Mouse (Mus musculus) naive thymus-derived CD4-positive, alpha-beta T cell, adult 2 months (primary cell): ENCODE results near the gene Cxcl3.
A peak's percentile ranks its signal among the peaks of the same experiment; 100 is the strongest.

Experiments used
- DNase-seq: peaks from one replicate; pipeline ENCODE4 v3.0.0-alpha.2; 2011; ENCODE audit warnings: low read depth

Cxcl3 gene

DNA sequence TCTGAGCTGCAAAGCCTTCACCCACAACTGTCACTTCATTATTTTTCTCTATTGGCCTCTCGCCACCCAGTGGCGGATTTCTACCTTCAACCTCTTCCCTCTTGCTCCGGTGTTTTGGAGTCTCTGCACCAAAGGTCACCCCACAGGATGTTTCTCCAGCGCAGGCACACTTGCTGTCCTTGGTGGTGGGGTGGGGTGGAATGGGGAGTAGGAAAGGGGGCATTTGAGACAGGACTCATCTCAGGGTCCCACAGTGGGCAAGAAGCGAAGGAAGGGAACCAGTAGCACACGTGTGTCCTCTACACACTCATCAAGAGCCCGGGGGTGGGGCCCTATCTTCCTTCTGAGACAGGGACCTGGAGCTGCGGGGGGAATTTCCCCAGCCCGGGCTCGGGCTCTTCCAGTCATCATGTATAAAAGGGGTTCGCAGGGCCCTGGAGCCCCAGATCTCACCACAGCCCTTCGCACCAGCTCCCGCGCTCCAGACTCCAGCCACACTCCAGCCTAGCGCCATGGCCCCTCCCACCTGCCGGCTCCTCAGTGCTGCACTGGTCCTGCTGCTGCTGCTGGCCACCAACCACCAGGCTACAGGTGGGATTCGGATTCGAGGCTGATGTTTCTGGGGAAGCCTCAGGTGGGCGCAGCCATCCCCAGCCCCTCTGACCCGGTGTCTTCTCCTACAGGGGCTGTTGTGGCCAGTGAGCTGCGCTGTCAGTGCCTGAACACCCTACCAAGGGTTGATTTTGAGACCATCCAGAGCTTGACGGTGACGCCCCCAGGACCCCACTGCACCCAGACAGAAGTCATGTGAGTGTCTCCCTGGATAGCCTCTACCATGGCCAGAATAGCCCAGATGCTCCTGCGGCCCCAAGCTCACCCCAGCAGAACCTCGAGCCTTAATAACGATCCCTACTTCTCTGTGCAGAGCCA lies at the start of gene Cxcl3:
Gene Cxcl3 (plus strand): TSS at position 445 of the 930 bp plus-strand sequence.
- no peak for DNase-seq

DNA sequence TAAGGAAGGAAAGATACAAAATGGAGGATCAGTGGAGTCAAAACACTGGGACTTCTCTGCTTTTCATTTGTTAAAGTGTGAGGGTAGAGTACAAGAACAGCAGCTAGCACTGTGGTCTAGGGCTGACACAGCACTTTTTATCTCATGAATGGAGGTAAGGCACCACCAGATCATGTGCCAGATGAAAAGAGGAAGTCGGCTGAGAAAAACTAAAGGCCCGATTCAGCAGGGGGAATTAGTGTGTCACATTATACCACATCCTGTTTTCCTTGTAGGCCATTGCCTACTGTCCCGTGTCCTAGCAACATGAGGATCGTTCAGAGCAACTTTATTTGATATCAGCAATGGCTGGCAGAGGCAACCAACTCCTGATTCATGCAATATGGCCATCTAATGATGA lies 43.9 kb upstream of the Cxcl3 start:
- peak; percentile 6 for DNase-seq

DNA sequence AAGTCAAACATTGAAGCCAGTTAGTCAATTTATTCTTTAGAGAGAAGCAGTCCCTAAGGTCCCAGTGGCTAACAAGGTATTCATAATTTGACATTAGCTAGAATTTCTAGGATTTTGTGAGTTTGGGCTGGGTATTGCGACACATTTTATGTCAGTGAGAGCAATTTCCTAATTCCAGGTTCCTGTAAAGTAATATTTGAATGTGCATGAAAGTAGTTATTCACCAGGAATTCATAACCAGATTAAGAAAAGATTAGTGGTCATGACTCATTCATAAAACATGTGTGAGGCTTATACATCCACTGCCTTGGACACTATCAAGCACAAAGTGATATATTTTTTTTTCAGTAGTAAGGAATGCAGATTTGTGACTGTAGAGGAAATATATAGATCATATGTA lies 32.0 kb upstream of the Cxcl3 start:
- DNase-seq, result no peak

DNA sequence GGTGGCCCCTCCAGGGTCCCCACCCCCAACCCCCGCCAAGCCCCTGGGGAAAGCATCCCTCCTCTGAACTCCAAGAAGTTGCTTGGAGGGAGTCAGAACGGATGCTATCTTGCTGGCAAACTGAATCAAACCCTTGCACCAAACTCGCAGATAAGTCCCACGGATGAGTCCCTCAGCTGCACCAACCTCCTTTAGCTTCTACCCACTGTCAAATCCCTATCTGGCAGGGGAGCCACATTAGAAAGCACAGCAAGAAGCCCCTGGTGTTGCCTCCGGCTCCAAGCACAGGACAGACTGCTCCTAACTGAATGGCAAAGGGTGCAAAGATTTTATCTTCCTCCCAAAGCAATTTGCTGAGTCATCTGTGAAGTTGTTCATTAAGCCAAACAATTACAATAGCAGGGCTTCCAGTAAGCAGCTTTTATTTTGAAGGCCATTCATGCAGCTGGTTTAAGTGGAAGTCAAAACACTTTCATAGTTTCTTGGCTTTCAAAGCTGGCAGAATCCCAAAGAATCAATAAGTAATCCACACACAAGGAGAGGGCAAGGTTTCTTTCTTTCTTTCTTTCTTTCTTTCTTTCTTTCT lies 27.8 kb upstream of the Cxcl3 start:
- DNase-seq, result no peak

DNA sequence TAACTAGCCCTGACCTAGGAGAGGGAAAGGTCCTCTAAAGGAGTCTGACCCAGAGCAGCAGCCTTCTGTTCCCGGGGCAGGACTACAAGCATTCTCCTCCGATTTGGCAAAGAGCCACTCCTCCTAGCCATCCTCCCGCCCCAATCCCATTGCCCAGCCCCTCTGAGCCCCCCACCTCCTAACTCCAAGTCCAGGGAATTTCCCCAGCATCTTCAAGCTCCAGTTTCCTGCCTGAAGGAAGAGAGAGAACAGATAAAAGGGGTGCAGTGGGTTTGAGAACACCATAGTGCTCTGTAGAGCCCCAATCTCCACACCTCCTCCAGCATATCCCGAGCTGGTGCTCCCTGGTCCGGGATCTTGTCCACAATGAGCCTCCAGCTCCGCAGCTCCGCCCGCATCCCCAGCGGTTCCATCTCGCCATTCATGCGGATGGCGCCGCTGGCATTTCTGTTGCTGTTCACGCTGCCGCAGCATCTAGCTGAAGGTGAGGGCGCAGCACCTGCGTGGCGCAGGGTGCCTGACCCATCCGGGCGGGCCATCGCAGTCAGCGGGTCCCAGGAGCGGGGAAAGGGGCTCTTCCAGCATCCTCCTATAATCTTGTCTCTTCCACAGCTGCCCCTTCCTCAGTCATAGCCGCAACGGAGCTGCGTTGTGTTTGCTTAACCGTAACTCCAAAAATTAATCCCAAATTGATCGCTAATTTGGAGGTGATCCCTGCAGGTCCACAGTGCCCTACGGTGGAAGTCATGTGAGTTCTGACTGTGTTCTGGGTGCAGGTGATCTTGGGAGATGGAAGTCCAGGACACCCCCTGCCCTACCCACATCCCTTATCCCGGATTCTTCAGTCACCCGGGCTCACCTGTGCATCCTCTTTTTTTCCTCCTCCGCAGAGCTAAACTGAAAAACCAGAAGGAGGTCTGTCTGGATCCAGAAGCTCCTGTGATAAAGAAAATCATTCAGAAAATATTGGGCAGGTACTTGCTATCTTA lies 26.5 kb upstream of the Cxcl3 start, which contains the start of gene Cxcl5:
Gene Cxcl5 (plus strand): TSS at position 284 of the 989 bp plus-strand sequence.
- DNase-seq, result no peak

DNA sequence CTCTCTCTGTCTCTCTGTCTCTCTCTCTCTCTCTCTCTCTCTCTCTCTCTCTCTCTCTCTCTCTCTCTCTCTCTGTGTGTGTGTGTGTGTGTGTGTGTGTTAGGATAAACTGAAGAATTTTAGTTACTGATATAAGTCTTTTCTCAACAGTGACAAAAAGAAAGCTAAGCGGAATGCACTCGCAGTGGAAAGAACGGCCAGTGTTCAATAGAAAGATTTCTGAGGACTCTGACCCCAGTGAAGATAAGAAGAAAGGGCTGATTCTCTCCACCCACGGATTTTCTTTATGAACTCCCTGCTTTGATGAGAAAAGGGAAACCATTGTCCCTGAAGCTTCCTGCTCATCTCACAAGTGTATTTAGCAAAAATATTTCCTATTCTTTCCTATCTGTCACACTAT lies 25.6 kb upstream of the Cxcl3 start:
- DNase-seq, result no peak

DNA sequence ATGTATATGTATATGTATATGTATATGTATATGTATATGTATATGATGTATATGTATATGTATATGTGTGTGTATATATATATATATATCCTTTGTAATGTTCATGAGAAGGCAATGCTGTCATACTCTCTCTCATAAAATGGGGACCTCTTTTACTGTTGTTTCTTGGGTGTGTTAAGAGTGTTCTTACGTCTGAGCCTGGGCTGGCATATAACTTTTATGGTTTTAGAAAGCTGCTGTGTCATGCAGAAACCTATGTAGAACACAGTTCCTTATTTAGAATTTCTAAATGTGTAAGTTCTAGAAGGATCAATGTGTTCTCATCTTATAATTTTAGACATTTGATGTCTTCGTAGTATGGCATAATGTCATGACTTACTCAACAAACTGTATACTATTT lies 25.1 kb upstream of the Cxcl3 start:
- DNase-seq, result no peak

DNA sequence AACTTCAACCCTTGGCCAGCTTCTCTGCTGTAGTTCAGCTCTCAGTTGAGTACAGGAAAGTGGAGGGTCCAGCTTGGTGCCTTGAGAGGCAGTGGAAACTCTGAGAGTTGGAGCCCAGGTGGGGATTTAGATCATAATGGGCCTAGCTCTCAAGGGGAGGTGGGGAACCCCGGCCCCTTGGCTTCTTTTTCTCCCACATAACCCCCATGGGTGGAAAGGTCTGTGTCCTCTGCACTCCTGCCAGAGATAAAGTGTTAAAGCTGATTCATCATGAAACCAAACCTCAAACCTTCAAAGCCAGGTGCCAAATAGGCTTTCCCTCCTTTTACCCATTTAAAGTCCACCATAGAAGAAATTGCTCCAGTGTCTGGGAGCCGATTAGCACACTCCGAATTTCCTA lies 24.1 kb upstream of the Cxcl3 start:
- DNase-seq, result no peak

DNA sequence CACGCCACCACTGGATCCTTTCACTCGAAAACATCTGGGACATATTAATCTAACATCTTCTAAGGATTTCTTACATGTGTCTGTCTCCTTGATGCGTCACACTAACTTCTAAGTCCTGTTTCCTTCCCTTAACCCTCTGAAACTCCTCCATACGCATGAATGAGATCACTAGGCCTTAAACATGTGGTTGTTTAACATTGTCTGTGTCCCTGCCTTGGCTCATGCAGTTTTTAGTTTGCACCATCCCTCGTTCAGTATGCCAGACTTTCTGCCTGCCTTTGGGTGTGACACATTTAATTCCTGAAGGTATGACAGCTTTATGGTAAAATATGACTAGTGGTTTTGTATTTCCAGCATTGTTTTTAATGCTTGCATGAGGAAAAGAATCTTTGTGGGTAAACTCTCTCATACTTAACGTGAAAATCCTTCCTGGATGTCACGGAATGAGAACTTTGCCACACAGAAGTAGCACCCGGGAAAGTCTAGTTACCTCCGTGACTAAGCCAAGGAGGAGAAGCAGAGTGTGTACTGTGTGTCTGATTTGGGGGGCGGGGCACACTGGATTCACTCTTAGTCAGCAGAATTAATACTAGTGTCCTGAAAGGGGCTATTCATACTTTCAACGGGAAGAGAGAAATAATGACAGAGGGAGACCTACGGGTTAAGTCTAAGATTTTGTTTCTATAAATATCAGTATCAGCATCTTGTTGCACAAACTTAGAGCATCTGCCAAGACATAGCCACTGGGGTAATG lies 21.8 kb upstream of the Cxcl3 start:
- DNase-seq, result no peak

DNA sequence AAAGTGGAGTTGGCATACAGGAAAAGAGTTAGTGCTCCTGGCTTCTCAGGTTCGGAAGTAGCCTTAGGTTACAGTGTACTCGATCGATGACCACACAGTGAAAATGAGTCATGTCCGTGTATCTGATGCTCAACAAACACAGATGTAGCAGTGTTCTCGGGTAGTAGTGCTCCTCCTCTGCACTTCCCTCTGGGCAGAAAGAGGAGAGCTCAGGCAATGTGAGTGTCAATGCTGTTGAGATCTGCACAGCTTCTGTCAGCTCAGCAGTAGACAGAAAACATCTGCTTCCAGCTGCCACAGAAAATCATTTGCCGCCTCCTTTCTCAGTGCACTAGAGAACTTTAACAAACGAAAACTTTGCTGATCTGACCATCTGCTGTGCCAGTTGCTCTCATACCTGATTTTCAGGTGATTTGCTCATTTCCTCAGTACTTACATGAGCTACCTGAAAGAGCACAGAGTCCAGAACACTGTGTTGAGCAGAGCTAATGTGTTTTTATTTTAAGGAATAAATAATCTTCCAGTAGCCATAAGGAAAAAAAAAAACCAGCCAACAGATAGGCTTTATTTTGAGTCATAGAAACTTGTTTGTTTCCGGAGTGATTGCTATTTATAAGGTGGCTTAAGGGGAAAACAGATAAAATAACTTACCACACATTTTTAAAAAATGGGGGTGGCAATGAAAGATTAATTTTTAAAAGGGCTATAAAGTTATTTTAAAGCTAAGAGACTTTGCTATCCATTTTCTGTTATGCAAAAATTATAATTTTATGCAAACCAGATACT lies 19.9 kb upstream of the Cxcl3 start:
- no peak for DNase-seq

DNA sequence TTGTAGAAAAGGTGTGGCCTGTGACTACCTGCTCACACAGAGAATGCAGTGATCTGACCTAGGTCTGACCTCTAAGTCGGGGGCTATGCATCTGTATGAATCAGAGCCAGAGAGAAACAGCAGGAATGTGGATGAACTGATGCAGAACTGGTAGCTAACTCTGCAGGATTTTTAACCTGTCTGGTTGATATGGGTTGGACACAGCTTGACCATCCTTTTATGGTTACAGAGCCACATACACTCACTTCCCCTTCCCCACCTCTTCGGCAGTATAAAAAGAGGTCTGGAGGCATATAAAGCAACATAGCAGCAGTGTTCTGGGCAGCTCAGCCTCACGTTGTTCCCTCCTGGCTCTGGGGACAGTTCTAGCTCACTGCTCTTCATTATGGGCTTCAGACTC lies 17.7 kb upstream of the Cxcl3 start, which contains the start of gene Ppbp:
Gene Ppbp (plus strand): TSS at position 301 of the 400 bp plus-strand sequence.
- DNase-seq, result no peak

DNA sequence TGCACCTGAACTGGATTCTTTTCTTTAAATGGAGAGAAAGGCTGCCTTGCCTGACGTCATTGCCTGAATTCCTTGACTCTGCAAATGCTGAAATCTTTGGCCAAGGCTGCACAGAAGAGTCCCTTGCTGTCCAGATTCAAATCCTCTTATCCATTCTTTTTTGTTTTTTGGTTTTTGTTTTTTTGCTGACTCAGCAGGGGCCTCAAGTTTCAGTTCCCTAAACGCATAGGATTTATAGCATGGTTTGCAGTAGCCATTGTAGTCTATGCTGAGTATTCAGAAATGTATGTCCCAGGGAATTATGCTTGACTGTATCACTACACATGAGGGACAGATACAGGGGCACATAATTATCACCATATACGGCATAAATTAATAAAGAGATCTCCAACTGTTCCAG lies 14.5 kb upstream of the Cxcl3 start:
- no peak for DNase-seq

DNA sequence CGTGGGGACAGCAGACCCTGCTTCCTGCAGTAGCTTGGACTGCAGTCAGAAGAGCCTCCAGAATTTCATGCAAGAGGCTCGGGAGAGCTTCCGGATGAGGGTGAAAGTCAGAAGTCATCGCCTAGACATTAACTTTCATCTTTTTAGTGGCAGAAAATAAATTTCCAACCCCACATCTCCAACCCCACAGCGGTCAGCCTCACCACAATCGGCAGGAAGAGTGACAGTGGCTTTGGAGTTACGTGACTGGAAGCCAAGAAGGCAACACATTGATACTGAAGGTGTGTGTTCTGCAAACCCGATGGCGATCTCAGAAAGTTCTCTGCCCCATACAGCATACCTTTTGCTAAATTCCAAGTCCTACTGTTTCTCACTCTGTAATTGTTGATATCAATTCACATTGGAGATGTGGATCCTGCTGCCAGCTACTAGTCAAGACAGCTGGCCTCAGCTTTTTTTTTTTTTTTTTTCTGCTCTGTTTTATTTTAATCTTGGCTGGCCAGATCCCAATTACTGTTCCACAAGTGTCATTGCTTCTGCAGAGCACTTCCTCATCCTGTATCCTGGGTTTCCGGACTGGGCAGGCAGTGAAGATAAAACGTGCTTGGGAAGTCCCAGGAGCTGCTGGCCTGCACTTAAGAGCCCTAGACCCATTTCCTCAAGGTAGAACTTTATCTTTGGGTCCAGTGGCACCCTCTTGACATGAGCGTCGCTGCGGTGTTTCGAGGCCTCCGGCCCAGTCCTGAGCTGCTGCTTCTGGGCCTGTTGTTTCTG lies 13.8 kb upstream of the Cxcl3 start, which contains the start of gene Pf4:
Gene Pf4 (plus strand): TSS at position 556 of the 774 bp plus-strand sequence.
- no peak for DNase-seq

DNA sequence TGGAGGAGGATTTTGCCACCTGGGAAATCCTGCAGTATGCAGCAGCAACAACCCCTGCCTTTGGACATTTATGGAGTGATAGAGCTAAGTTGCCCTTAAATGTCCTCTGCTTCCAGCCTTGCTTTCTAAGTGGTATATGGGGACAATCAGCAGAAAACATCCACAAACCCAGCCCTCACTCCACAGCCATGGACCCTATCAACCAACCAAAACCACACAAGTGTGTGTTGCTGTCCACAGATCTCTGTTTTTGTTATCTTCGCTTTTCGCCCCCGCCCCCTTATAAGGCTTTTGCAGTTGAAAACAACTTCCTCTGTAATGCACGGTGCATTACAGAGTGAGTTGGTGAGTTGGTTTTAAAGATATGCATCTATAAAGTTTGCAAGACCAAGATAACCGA lies 10.3 kb upstream of the Cxcl3 start:
- no peak for DNase-seq

DNA sequence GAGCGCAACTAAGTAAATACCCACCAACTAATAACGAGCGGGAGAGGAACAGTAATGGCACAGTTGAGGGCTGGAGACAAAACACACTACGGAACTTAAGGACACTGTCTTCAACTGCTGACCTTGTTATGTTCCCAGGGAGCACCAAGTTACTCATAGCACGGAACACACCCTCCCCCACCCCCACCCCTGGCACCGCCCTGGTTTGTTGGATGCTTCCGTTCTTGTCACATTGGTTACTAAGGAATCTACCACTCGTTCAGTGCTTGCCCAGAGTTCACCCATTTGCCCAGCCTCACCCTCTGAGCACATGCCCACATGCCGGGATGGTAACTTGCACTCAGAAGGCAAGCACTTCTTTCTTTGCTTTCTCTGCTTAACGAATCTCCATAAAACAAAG lies 8.3 kb upstream of the Cxcl3 start:
- no peak for DNase-seq

DNA sequence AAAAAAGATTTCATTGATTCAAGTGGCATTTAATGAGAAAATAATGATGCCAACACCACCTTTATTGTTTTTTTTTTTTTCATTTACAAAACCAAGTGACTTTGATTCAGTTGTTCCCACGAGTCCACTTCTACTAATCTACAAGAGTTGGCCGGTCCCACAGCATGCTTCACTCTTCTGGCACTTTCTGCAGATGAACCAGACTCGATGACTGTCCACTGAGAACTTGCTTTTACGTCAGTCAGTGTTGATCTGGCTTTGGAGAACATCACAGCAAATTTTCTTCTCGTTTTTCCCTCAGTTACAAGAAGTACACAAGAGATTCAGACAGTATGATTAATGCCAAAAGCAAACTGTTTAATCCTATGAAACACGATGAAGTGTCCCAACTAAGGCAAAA lies 7.0 kb upstream of the Cxcl3 start:
- no peak for DNase-seq

DNA sequence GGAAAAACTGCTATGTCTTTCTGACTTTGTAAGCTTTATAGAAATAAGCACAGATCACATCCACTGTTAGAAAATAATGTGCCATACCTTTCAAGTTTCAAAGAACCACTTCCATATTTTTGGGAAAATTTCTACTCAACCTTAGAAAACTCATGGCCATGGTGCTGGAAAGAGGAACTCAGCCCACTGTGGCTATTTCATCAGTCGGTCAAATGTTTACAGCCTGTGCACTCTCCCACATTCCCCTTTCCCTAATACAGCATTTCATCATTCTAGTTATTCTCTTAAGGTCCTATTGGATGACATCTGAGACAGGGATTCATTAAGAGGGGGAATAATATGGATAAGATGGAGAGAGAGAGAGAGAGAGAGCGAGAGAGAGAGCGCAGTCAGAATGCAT lies 2.2 kb upstream of the Cxcl3 start:
- DNase-seq, result no peak

DNA sequence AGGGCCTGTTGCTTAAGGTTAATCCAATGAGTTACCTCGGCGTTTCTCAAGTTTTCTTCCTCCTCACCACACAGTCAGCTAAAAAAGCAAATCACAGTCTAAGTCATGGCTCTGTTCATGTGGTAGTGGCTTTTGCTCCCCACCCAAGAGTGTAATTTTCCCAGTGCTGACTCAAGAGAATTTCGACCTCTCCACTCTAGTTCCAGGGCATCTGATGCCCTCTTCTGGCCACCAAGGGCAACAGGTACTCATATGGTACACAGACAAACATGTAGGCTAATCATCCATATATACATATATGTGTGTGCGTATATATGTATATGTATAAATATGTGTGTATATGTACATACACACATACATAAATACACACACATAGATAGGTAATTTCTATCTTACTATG lies 2.2 kb downstream of the Cxcl3 start:
- DNase-seq, result no peak

DNA sequence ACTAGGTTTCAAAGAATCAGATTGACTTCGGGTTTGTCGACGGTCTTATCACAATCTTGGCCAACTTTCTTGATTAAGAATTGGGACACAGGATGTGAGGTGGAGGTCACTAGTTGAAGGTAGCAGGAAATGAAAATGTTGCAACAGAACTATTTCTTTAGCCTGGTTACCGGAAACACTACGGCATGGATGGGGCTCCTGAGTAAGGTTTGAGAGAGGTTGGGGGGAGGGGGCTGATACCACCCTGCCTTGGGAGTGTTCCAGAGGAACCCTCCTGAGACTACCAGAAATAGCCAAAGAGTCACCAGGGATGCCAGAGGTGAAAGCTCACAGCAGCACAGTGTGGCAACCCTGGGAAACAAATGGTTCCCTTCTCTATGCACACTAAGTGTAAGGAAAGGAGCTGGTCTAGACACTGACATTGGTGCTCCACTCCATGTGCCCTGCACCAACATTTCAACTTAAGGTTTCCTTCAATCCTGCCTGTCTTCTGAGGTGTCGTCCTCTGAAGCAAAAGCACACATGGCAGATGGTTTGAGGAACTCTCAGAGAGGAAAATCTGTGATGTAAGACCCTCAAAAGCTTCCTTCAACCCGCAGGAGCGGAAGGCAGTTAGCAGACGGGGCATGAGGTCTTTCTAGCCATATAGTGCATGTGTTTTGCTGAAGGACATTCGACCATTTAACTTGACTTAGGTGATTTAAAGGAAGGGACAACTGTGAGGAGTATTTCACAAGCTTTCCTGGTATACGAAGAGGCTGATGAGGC lies 3.6 kb downstream of the Cxcl3 start:
- no peak for DNase-seq
